ENCODE assay signal across 22 mouse cellular contexts in the genomic region with DNA sequence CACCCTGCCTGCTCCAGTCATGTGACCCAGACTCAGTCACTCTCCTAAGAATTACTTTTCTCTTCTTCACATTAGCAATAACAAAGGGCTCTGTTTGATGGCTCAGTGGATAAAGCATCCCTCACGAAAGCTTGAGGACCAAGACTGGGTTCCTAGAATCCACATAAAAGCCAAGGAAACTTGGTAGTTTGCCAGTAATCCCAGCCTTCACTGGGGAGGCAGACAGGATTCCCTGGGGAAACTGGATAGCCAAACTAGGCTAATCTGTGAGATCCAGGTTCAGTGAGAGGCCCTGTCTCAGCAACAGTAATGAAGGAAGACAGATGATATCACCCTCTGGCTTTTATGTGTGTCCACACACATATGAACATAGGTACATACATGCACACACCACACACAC. TPM values are rescaled to one million over a fixed set of nuclear protein-coding genes. Genes with fewer than 3 reads are reported as not detected.
"Had no signal": no experiment of that assay in that cellular context is flagged by ENCODE, and none has a peak within 500 bp of the region (broad histone marks: within the 10 kb centered on the region; RNA-seq: fewer than 3 reads in every experiment).

No protein-coding gene starts in this region.

- DNase-seq: kidney, adult 11 months; kidney, adult 9 months; layer of hippocampus, adult 9-11 months; layer of hippocampus, postnatal 36 days; lung, adult 18-20 months; lung, postnatal 4 days; midbrain, embryonic 14.5 days; right cerebral cortex, adult 18-20 months; spleen, adult 18-20 months; thymus, adult 18-20 months; thymus, postnatal 14 days had no signal

- H3K27me3 ChIP-seq: limb, embryonic 12.5 days; neural tube, embryonic 13.5 days had no signal

- ATAC-seq: lung, postnatal 0 days had no signal

- H3K9ac ChIP-seq: limb, embryonic 12.5 days; liver, embryonic 14.5 days; neural tube, embryonic 13.5 days had no signal

- H3K27ac ChIP-seq: kidney, postnatal 0 days; liver, embryonic 14.5 days; neural tube, embryonic 13.5 days had no signal

- H3K4me2 ChIP-seq: limb, embryonic 12.5 days; neural tube, embryonic 13.5 days had no signal

- H3K9me3 ChIP-seq: limb, embryonic 12.5 days; midbrain, embryonic 10.5 days; neural tube, embryonic 13.5 days had no signal

- H3K4me3 ChIP-seq: limb, embryonic 12.5 days; midbrain, embryonic 10.5 days; neural tube, embryonic 13.5 days had no signal

- H3K36me3 ChIP-seq: limb, embryonic 12.5 days; midbrain, embryonic 10.5 days; neural tube, embryonic 13.5 days had no signal

RNA-seq across cellular contexts. Expression of a gene that starts 5.0 kb away (rescaled TPM):
- total RNA-seq: layer of hippocampus, adult 18-20 months; layer of hippocampus, postnatal 36 days; left cerebral cortex, adult 8-10 months; left cerebral cortex, postnatal 25 days; liver, adult 2 months had no signal
- polyA plus RNA-seq: kidney, postnatal 0 days; limb, embryonic 12.5 days; liver, adult 2 months; lung, postnatal 0 days; midbrain, embryonic 10.5 days; midbrain, embryonic 14.5 days; neural tube, embryonic 13.5 days; stomach, embryonic 14.5 days had no signal
